Mouse (Mus musculus) left cerebral cortex, adult 2 months (tissue): ENCODE results near the gene E2f8. TPM values are rescaled to one million over a fixed set of nuclear protein-coding genes. Genes with fewer than 3 reads are reported as not detected.

Experiments used
- DNase-seq, 2 experiments: peaks; one replicate each; pipeline ENCODE4 v3.0.0; 2021 to 2022; ENCODE audit warnings: low spot score in 2 of 2, mixed read lengths in 1 of 2; ENCODE audit errors: extremely low spot score in 1 of 2
- H3K27ac ChIP-seq: fragments of 200-600 bp; 2 replicates; pipeline ENCODE4 v1.8.1; 2022
- H3K4me3 ChIP-seq: fragments of 200-600 bp; 2 replicates; pipeline ENCODE4 v1.8.1; 2022
- CTCF ChIP-seq: fragments of 200-600 bp; IDR thresholded peaks from 2 replicates; pipeline ENCODE4 v1.8.1; 2022; ENCODE audit warnings: antibody characterized with exemption, mild to moderate bottlenecking, moderate library complexity
- intact Hi-C: fragments of 180-260 bp; cut with DNase I; formaldehyde crosslinking; loops from one replicate; pipeline ENCODE4 v1.15.1; 2025
- total RNA-seq, 2 experiments: library from RNA; stranded (reverse); gene quantifications; 2 replicates each; pipeline ENCODE4 v1.2.3; 2021

Gene E2f8
- total RNA-seq, 2 experiments from 2014 or later, result 0.09 to 0.23 TPM

- intact Hi-C loops, result no loop called here
- Histone ChIP-seq H3K4me3 (no peak overlapping the region), H3K27ac (no peak overlapping the region)
- TF ChIP-seq CTCF, result no peak
- no peak for DNase-seq
Measured at GRCm38 (mm10) chr7:48829177-48829910, 52.1 kb downstream of the E2f8 start.

- Histone ChIP-seq H3K4me3 (no peak overlapping the region), H3K27ac (no peak overlapping the region)
- TF ChIP-seq CTCF, result no peak
- intact Hi-C loops, result no loop called here
- no peak for DNase-seq
Measured at GRCm38 (mm10) chr7:48825170-48825569, 56.2 kb downstream of the E2f8 start.

- no peak for DNase-seq
- H3K27ac ChIP-seq, result no peak overlapping the region
- TF ChIP-seq CTCF, result no peak
- intact Hi-C loops, result no loop called here
- H3K4me3 ChIP-seq, result no peak overlapping the region
Measured at GRCm38 (mm10) chr7:48824671-48825070, 56.7 kb downstream of the E2f8 start.

- Histone ChIP-seq H3K4me3 (no peak overlapping the region), H3K27ac (no peak overlapping the region)
- intact Hi-C loops, result no loop called here
- DNase-seq, result no peak
- TF ChIP-seq CTCF, result no peak
Measured at GRCm38 (mm10) chr7:48823621-48824020, 57.8 kb downstream of the E2f8 start.

- no peak for DNase-seq
- Histone ChIP-seq H3K27ac (no peak overlapping the region), H3K4me3 (no peak overlapping the region)
- TF ChIP-seq CTCF, result no peak
- intact Hi-C loops, result no loop called here
Measured at GRCm38 (mm10) chr7:48821654-48822053, 59.7 kb downstream of the E2f8 start.

Other genes with a start within 250 kb of the E2f8 start
- gene Mrgprb3, start 237.8 kb downstream of the E2f8 start, total RNA-seq, result not detected
- 10 to 100 TPM; 21.0 to 24.2 TPM for gene Zdhhc13, start 92.6 kb downstream of the E2f8 start, total RNA-seq
- gene Csrp3, start 33.6 kb downstream of the E2f8 start, total RNA-seq, result not detected
- gene Nav2, start 27.1 kb upstream of the E2f8 start, total RNA-seq, result 100 to 1,000 TPM; 102 to 119 TPM